Mouse (Mus musculus): ENCODE data around the gene Mylk. TPM values are rescaled to one million over a fixed set of nuclear protein-coding genes. Genes with fewer than 3 reads are reported as not detected.

The Mylk gene
- polyA plus RNA-seq, 1 experiment from 2014 or later = 97.3 TPM

GRCm38 (mm10) chr16:34899071-34899808, 154.2 kb downstream of the Mylk start:
- Histone ChIP-seq H3K4me2 (no peak overlapping the region), H3K4me1 (peaks cover 25% of the 10 kb centered on the region), H3K9ac (no peak overlapping the region), H3K27me3 (no peaks in the 10 kb centered on the region), H3K36me3 (no peaks in the 10 kb centered on the region), H3K9me3 (replicated peaks) (no peaks in the 10 kb centered on the region), H3K27ac (peak overlapping the region; percentile 5; the same call in 1 of the 2 replicates), H3K4me3 (replicated peaks) (no peak overlapping the region)
- WGBS = 61% methylated on average over 11 of the region's 11 CpGs
- no peak for ATAC-seq (replicated peaks; ENCODE audit: low FRiP score)

- no peak overlapping the region for H3K4me3 ChIP-seq (replicated peaks)
- H3K4me2 ChIP-seq = no peak overlapping the region
- H3K4me1 ChIP-seq = peaks cover 32% of the 10 kb centered on the region
- peak overlapping the region; percentile 5; the same call in 1 of the 2 replicates for H3K27ac ChIP-seq
- no peak for ATAC-seq (replicated peaks; ENCODE audit: low FRiP score)
- no peaks in the 10 kb centered on the region for H3K36me3 ChIP-seq
- 59% methylated on average over 5 of the region's 5 CpGs for WGBS
- no peaks in the 10 kb centered on the region for H3K27me3 ChIP-seq
- no peaks in the 10 kb centered on the region for H3K9me3 ChIP-seq (replicated peaks)
- no peak overlapping the region for H3K9ac ChIP-seq
Observed at GRCm38 (mm10) chr16:34899997-34900396, 155.0 kb downstream of the Mylk start.

GRCm38 (mm10) chr16:34900471-34900870, 155.5 kb downstream of the Mylk start:
- no peak for ATAC-seq (replicated peaks; ENCODE audit: low FRiP score)
- 82% methylated on average over 5 of the region's 5 CpGs for WGBS
- H3K27me3 ChIP-seq = no peaks in the 10 kb centered on the region
- H3K36me3 ChIP-seq = no peaks in the 10 kb centered on the region
- H3K27ac ChIP-seq = no peak overlapping the region
- H3K4me1 ChIP-seq = peaks cover 34% of the 10 kb centered on the region
- no peak overlapping the region for H3K4me3 ChIP-seq (replicated peaks)
- H3K9me3 ChIP-seq (replicated peaks) = no peaks in the 10 kb centered on the region
- no peak overlapping the region for H3K4me2 ChIP-seq
- H3K9ac ChIP-seq = no peak overlapping the region

- Histone ChIP-seq H3K4me1 (peaks cover 34% of the 10 kb centered on the region), H3K4me2 (no peak overlapping the region)
- 61% methylated on average over 2 of the region's 2 CpGs for WGBS
Observed at GRCm38 (mm10) chr16:34901031-34901430, 156.0 kb downstream of the Mylk start.

GRCm38 (mm10) chr16:34901611-34902293, 156.7 kb downstream of the Mylk start:
- Histone ChIP-seq H3K9me3 (replicated peaks) (no peaks in the 10 kb centered on the region), H3K4me2 (no peak overlapping the region), H3K4me3 (replicated peaks) (no peak overlapping the region), H3K4me1 (peaks cover 34% of the 10 kb centered on the region), H3K27me3 (no peaks in the 10 kb centered on the region), H3K36me3 (no peaks in the 10 kb centered on the region), H3K27ac (no peak overlapping the region), H3K9ac (no peak overlapping the region)
- WGBS = 80% methylated on average over 7 of the region's 7 CpGs
- no peak for ATAC-seq (replicated peaks; ENCODE audit: low FRiP score)

More at GRCm38 (mm10) chr16:34901031-34901430, 156.0 kb downstream of the Mylk start:
- Histone ChIP-seq H3K4me3 (replicated peaks) (no peak overlapping the region), H3K36me3 (no peaks in the 10 kb centered on the region), H3K27me3 (no peaks in the 10 kb centered on the region), H3K9me3 (replicated peaks) (no peaks in the 10 kb centered on the region), H3K27ac (no peak overlapping the region), H3K9ac (no peak overlapping the region)
- no peak for ATAC-seq (replicated peaks; ENCODE audit: low FRiP score)

GRCm38 (mm10) chr16:34902294-34902680, 157.3 kb downstream of the Mylk start:
- no peak overlapping the region for H3K27ac ChIP-seq
- no peaks in the 10 kb centered on the region for H3K36me3 ChIP-seq
- H3K4me1 ChIP-seq = peaks cover 36% of the 10 kb centered on the region
- H3K4me2 ChIP-seq = no peak overlapping the region
- no peak for ATAC-seq (replicated peaks; ENCODE audit: low FRiP score)
- 13% methylated on average over 9 of the region's 9 CpGs for WGBS
- H3K9ac ChIP-seq = no peak overlapping the region
- no peaks in the 10 kb centered on the region for H3K27me3 ChIP-seq
- H3K4me3 ChIP-seq (replicated peaks) = no peak overlapping the region
- no peaks in the 10 kb centered on the region for H3K9me3 ChIP-seq (replicated peaks)

GRCm38 (mm10) chr16:34902761-34903160, 157.8 kb downstream of the Mylk start:
- no peak overlapping the region for H3K27ac ChIP-seq
- WGBS = 83% methylated on average over 8 of the region's 8 CpGs
- H3K9me3 ChIP-seq (replicated peaks) = no peaks in the 10 kb centered on the region
- H3K36me3 ChIP-seq = no peaks in the 10 kb centered on the region
- no peak overlapping the region for H3K9ac ChIP-seq
- peaks cover 36% of the 10 kb centered on the region for H3K4me1 ChIP-seq
- H3K4me2 ChIP-seq = no peak overlapping the region
- no peak overlapping the region for H3K4me3 ChIP-seq (replicated peaks)
- 0 out of 2 replicates have a peak, but pooled peaks have one; percentile 19 for ATAC-seq (replicated peaks; ENCODE audit: low FRiP score)
- no peaks in the 10 kb centered on the region for H3K27me3 ChIP-seq

GRCm38 (mm10) chr16:34904876-34905275, 159.9 kb downstream of the Mylk start:
- no peak overlapping the region for H3K4me2 ChIP-seq
- no peak overlapping the region for H3K4me3 ChIP-seq (replicated peaks)
- peaks cover 31% of the 10 kb centered on the region for H3K4me1 ChIP-seq
- no peak for ATAC-seq (replicated peaks; ENCODE audit: low FRiP score)
- H3K27me3 ChIP-seq = no peaks in the 10 kb centered on the region
- no peak overlapping the region for H3K9ac ChIP-seq
- WGBS = 86% methylated on average over 4 of the region's 4 CpGs
- H3K9me3 ChIP-seq (replicated peaks) = no peaks in the 10 kb centered on the region
- H3K36me3 ChIP-seq = no peaks in the 10 kb centered on the region
- peak overlapping the region; percentile 51 for H3K27ac ChIP-seq

GRCm38 (mm10) chr16:34909437-34909836, 164.4 kb downstream of the Mylk start:
- Histone ChIP-seq H3K9me3 (replicated peaks) (no peaks in the 10 kb centered on the region), H3K27me3 (no peaks in the 10 kb centered on the region), H3K27ac (peak overlapping the region; percentile 84), H3K4me2 (no peak overlapping the region), H3K36me3 (no peaks in the 10 kb centered on the region), H3K9ac (no peak overlapping the region), H3K4me3 (replicated peaks) (no peak overlapping the region), H3K4me1 (peaks cover 20% of the 10 kb centered on the region)
- ATAC-seq (replicated peaks; ENCODE audit: low FRiP score) = peak; percentile 77
- WGBS = 43% methylated on average over 6 of the region's 6 CpGs

GRCm38 (mm10) chr16:34917373-34917900, 172.4 kb downstream of the Mylk start:
- no peak overlapping the region for H3K4me3 ChIP-seq (replicated peaks)
- H3K4me2 ChIP-seq = no peak overlapping the region
- H3K27me3 ChIP-seq = no peaks in the 10 kb centered on the region
- no peak overlapping the region for H3K9ac ChIP-seq
- ATAC-seq (replicated peaks; ENCODE audit: low FRiP score) = 0 out of 2 replicates have a peak, but pooled peaks have one; percentile 29
- H3K36me3 ChIP-seq = no peaks in the 10 kb centered on the region
- H3K9me3 ChIP-seq (replicated peaks) = no peaks in the 10 kb centered on the region
- peaks cover 44% of the 10 kb centered on the region for H3K4me1 ChIP-seq
- 52% methylated on average over 4 of the region's 4 CpGs for WGBS
- peak overlapping the region; percentile 49; the same call in 1 of the 2 replicates for H3K27ac ChIP-seq

- Histone ChIP-seq H3K4me2 (peak overlapping the region; percentile 54), H3K9me3 (replicated peaks) (no peaks in the 10 kb centered on the region), H3K4me3 (replicated peaks) (no peak overlapping the region), H3K27me3 (no peaks in the 10 kb centered on the region), H3K36me3 (no peaks in the 10 kb centered on the region), H3K27ac (peak overlapping the region; percentile 90), H3K9ac (no peak overlapping the region), H3K4me1 (peaks cover 71% of the 10 kb centered on the region)
- ATAC-seq (replicated peaks; ENCODE audit: low FRiP score) = peak; percentile 44; the same call in 1 of the 2 replicates
- 9% methylated on average over 6 of the region's 6 CpGs for WGBS
Observed at GRCm38 (mm10) chr16:34920182-34920581, 175.2 kb downstream of the Mylk start.

GRCm38 (mm10) chr16:34920868-34921267, 175.9 kb downstream of the Mylk start:
- H3K36me3 ChIP-seq = no peaks in the 10 kb centered on the region
- 49% methylated on average over 8 of the region's 8 CpGs for WGBS
- peak overlapping the region; percentile 54 for H3K4me2 ChIP-seq
- H3K27me3 ChIP-seq = no peaks in the 10 kb centered on the region
- H3K4me3 ChIP-seq (replicated peaks) = peak overlapping the region; percentile 11; the same call in 1 of the 2 replicates
- no peak for ATAC-seq (replicated peaks; ENCODE audit: low FRiP score)
- no peak overlapping the region for H3K9ac ChIP-seq
- peaks cover 78% of the 10 kb centered on the region for H3K4me1 ChIP-seq
- H3K9me3 ChIP-seq (replicated peaks) = no peaks in the 10 kb centered on the region
- peak overlapping the region; percentile 90 for H3K27ac ChIP-seq

Data from kidney, embryonic 15.5 days (tissue).